Mouse (Mus musculus) liver, adult 2 months (tissue): Measurements from ENCODE around the gene Mob1b. TPM values are rescaled to one million over a fixed set of nuclear protein-coding genes. Genes with fewer than 3 reads are reported as not detected.
A peak's percentile ranks its signal among the peaks of the same experiment; 100 is the strongest.

Source experiments
- DNase-seq: peaks from one replicate; pipeline ENCODE4 v3.0.0-alpha.2; 2011; ENCODE audit warnings: low read depth, low spot score; ENCODE audit errors: extremely low read depth
- H3K27ac ChIP-seq: fragments of 200-500 bp; replicated peaks from 2 replicates; pipeline ENCODE4 v1.5.1; 2012; ENCODE audit warnings: low read depth, mild to moderate bottlenecking, control low read depth, inconsistent platforms, low read length; ENCODE audit not compliant: insufficient read depth
- H3K27me3 ChIP-seq: fragments of 200-500 bp; 2 replicates; pipeline ENCODE4 v1.6.1; 2012; ENCODE audit warnings: mild to moderate bottlenecking, moderate library complexity, low read length, inconsistent platforms; ENCODE audit not compliant: control insufficient read depth, insufficient read depth
- H3K36me3 ChIP-seq: fragments of 200-500 bp; 2 replicates; pipeline ENCODE4 v1.6.1; 2012; ENCODE audit warnings: low read length, inconsistent platforms; ENCODE audit not compliant: control insufficient read depth, insufficient read depth
- H3K4me1 ChIP-seq: fragments of 200-500 bp; 2 replicates; pipeline ENCODE4 v1.6.1; 2011; ENCODE audit warnings: low read length; ENCODE audit not compliant: control insufficient read depth, insufficient read depth
- H3K4me3 ChIP-seq: fragments of 200-500 bp; 2 replicates; pipeline ENCODE4 v1.5.1; 2011; ENCODE audit warnings: low read depth, mild to moderate bottlenecking, control low read depth, low read length, moderate library complexity; ENCODE audit not compliant: insufficient read depth
- H3K79me2 ChIP-seq: fragments of 200-500 bp; 2 replicates; pipeline ENCODE4 v1.6.1; 2012; ENCODE audit warnings: inconsistent platforms, mild to moderate bottlenecking, low read length, moderate library complexity; ENCODE audit not compliant: control insufficient read depth, insufficient read depth
- H3K9ac ChIP-seq: fragments of 200-500 bp; 2 replicates; pipeline ENCODE4 v1.6.1; 2012; ENCODE audit warnings: low read depth, mild to moderate bottlenecking, control low read depth, inconsistent platforms, low read length
- CTCF ChIP-seq: fragments of 200-500 bp; IDR thresholded peaks from 2 replicates; pipeline ENCODE4 v1.5.1; 2011; ENCODE audit warnings: low read depth, low read length, control low read depth
- POLR2A ChIP-seq: fragments of 200-500 bp; IDR thresholded peaks from 2 replicates; pipeline ENCODE4 v1.6.1; 2011; ENCODE audit warnings: low read length, control low read depth; ENCODE audit not compliant: insufficient read depth; ENCODE audit errors: extremely low read depth
- WGBS: fragments of 180-500 bp; shearing (Covaris S2); methylation state at CpG from one replicate; pipeline ENCODE4 v1.1.7; 2018; 5-methylcytosine and 5-hydroxymethylcytosine counted together
- polyA plus RNA-seq: library from polyadenylated mRNA; depleted of rRNA; stranded (reverse); fragments of >200 nt; gene quantifications from 2 replicates; pipeline ENCODE4 v1.2.3, GENCODE M21; 2012
- total RNA-seq: library from RNA; depleted of rRNA; stranded (reverse); fragments of >200 nt; gene quantifications from 2 replicates; pipeline ENCODE4 v1.2.3, GENCODE M21; 2014

The Mob1b gene
- total and polyA plus RNA-seq, 2 experiments, result 4.6 to 14.4 TPM

DNA sequence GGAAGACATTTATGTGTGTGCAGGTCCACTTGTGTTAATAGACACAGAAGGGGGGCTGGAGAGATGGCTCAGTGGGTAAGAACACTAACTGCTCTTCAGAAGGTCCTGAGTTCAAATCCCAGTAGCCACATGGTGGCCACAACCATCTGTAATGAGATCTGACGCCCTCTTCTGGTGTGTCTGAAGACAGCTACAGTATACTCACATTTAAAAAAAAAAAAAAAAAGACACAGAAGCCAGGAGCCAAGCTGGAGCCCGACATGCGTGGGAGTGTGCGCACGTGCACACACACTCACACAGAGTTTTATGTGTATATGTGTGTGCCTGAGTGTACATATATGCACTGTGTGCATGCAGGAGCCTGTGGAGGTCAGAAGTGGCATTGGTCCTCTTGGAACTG lies 42.0 kb downstream of the Mob1b start:
- Histone ChIP-seq H3K36me3 (peaks cover 6% of the 10 kb centered on the region), H3K79me2 (no peaks in the 10 kb centered on the region), H3K9ac (no peak overlapping the region), H3K4me3 (no peak overlapping the region), H3K4me1 (peaks cover 4% of the 10 kb centered on the region), H3K27ac (no peak overlapping the region), H3K27me3 (no peaks in the 10 kb centered on the region)
- DNase-seq, result no peak
- no peak for TF ChIP-seq CTCF
- TF ChIP-seq POLR2A, result no peak
- 92% methylated on average over 5 of the region's 5 CpGs for whole genome bisulfite sequencing

DNA sequence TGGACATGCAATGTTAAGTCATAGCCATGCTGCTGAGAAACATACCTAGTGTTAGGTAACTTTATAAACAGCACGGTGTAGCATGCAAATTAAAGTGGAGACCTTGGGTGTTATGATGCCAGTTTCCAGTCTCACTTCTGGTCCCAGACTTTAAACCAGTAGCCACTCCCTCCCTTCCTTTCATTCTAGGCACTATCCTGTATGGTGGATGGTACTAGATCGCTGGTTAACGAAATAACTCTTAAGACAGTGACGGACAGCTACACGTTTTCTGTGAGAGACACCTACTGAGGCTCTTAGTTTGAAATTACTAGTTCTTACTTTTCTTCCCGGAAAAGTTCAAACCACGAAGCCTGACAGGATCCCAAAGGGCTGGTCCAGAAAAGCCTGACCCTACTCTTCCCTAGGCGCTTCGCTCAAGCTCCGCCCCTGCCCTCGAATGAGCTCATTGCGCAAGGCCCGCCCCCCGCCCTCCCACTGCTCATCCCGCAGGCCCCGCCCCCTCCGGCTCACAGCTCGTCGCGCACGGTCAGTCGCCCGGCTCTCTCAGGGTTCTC lies 43.9 kb downstream of the Mob1b start:
- H3K9ac ChIP-seq, result peak overlapping the region; percentile 21; the same call in 1 of the 2 replicates
- no peaks in the 10 kb centered on the region for H3K27me3 ChIP-seq
- TF ChIP-seq CTCF, result no peak
- no peak for TF ChIP-seq POLR2A
- H3K4me1 ChIP-seq, result peaks cover 4% of the 10 kb centered on the region
- no peaks in the 10 kb centered on the region for H3K79me2 ChIP-seq
- H3K36me3 ChIP-seq, result peaks cover 2% of the 10 kb centered on the region
- WGBS, result under 1% methylated on average over 23 of the region's 23 CpGs
- H3K4me3 ChIP-seq, result peak overlapping the region; percentile 25
- DNase-seq, result no peak
- 0 out of 2 replicates have a peak overlapping the region, but pooled peaks have one; percentile 7 for H3K27ac ChIP-seq

DNA sequence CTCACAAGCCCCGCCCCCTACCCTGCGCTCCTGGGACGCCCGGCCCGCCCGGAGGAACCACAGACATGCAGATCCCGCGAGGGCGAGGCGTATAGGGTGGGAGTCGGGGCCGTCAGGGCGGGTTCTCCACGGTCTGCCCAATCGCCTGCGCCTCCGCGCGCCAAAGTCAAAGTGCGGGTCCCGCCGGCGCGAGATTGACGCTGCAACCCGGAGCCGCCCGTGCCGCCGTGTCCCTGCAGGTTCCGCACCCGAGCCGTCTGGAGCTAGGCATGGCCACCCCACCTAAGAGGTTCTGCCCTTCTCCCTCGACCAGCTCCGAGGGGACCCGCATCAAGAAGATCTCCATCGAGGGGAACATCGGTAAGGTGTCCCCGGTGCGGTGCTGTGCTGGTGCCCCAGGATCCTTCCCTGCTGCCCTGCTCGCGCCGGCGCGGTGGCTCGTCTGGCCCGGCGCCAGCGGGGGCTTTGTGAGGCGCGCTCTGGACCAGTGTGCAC lies 44.4 kb downstream of the Mob1b start, which contains the start of gene Dck:
Gene Dck (plus strand): TSS at position 10 of the 495 bp plus-strand sequence.
- H3K4me3 ChIP-seq, result peak within 1 kb of the TSS; percentile 96
- no peaks in the 10 kb centered on the region for H3K36me3 ChIP-seq
- H3K79me2 ChIP-seq, result no peaks in the 10 kb centered on the region
- under 1% methylated on average over 51 of the region's 51 CpGs for WGBS
- H3K27me3 ChIP-seq, result no peaks in the 10 kb centered on the region
- DNase-seq, result peak; percentile 89
- TF ChIP-seq POLR2A (no peak), CTCF (no peak)
- peak within 1 kb of the TSS; percentile 37; the same call in 1 of the 2 replicates for H3K27ac ChIP-seq
- peaks cover 4% of the 10 kb centered on the region for H3K4me1 ChIP-seq
- peak within 1 kb of the TSS; percentile 90 for H3K9ac ChIP-seq

DNA sequence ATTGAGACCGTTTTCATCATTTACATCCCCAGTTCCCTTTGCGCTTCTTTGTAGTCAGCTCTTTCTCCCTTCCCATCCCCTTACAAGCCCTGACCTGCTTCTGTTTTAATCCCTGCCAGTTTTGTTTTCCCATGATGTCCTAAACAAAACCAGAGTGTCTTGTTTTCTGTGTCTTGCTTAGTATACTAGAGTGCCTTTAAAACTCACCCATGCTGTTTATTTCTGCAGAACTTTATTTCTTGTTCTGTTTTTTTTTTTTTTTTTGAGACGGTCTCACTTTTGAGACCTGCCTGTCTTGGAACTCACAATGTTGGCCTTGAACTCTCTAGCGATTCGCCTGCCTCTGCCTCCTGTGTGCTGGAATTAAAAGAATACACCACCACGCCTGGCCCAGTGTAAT lies 44.9 kb downstream of the Mob1b start:
- Histone ChIP-seq H3K36me3 (no peaks in the 10 kb centered on the region), H3K9ac (peak overlapping the region; percentile 90), H3K4me3 (peak overlapping the region; percentile 96), H3K4me1 (peaks cover 4% of the 10 kb centered on the region), H3K27ac (no peak overlapping the region; the same call in 1 of the 2 replicates), H3K79me2 (no peaks in the 10 kb centered on the region), H3K27me3 (no peaks in the 10 kb centered on the region)
- WGBS, result 20% methylated on average over 6 of the region's 6 CpGs
- no peak for DNase-seq
- TF ChIP-seq CTCF (no peak), POLR2A (no peak)

DNA sequence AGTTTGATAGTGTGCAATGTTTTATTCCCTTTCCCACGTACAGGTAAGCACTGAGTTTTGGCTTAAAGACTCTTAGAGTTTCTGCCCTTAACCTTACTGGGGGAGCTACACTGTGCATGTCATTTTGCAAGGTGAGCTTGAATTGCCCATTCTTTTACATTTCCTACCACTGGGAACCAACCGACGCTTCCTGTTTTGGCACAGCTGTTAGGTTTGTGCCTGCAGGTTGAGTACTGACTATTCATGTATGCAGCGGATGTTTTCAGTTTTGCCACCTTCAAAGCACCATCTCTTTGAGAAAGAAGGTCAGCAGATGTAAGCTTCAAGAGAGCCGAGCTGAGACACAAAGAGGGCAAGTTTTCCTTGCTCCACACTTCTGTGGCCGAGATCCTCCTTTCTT lies 45.5 kb downstream of the Mob1b start:
- Histone ChIP-seq H3K36me3 (no peaks in the 10 kb centered on the region), H3K27ac (no peak overlapping the region), H3K27me3 (no peaks in the 10 kb centered on the region), H3K4me3 (no peak overlapping the region; the same call in 1 of the 2 replicates), H3K4me1 (peaks cover 4% of the 10 kb centered on the region), H3K79me2 (no peaks in the 10 kb centered on the region), H3K9ac (no peak overlapping the region)
- 86% methylated on average over 6 of the region's 6 CpGs for WGBS
- no peak for TF ChIP-seq POLR2A
- TF ChIP-seq CTCF, result no peak
- no peak for DNase-seq

- no peak for TF ChIP-seq POLR2A
- TF ChIP-seq CTCF, result no peak
- Histone ChIP-seq H3K36me3 (peaks cover 2% of the 10 kb centered on the region), H3K79me2 (no peaks in the 10 kb centered on the region), H3K4me1 (peaks cover 4% of the 10 kb centered on the region), H3K27me3 (no peaks in the 10 kb centered on the region), H3K9ac (no peak overlapping the region), H3K4me3 (no peak overlapping the region), H3K27ac (no peak overlapping the region)
- DNase-seq, result peak; percentile 46
- WGBS, result 51% methylated on average over 5 of the region's 5 CpGs
These were observed 46.2 kb downstream of the Mob1b start for GRCm38 (mm10) chr5:88766863-88767262.
